Mouse (Mus musculus) macrophage (primary cell): Measurements from ENCODE around the gene Lnpep. TPM values are rescaled to one million over a fixed set of nuclear protein-coding genes. Genes with fewer than 3 reads are reported as not detected.

ENCODE experiments used
- H3K27ac ChIP-seq: fragments of 350-480 bp; formaldehyde crosslinking; 2 replicates; pipeline ENCODE4 v1.9.0; 2021
- H3K36me3 ChIP-seq: fragments of 350-480 bp; formaldehyde crosslinking; 2 replicates; pipeline ENCODE4 v1.9.0; 2021; ENCODE audit errors: inconsistent target
- H3K4me3 ChIP-seq: fragments of 350-480 bp; formaldehyde crosslinking; 2 replicates; pipeline ENCODE4 v1.9.0; 2021; ENCODE audit errors: inconsistent target
- H3K79me2 ChIP-seq: fragments of 350-480 bp; formaldehyde crosslinking; 2 replicates; pipeline ENCODE4 v1.9.0; 2021; ENCODE audit errors: inconsistent target
- WGBS: methylation state at CpG from one replicate; pipeline ENCODE4 v1.1.7; 2026; ENCODE audit warnings: inconsistent platforms; ENCODE audit not compliant: missing documents; 5-methylcytosine and 5-hydroxymethylcytosine counted together
- polyA plus RNA-seq: library from polyadenylated mRNA; stranded (reverse); fragments of 250-400 nt; gene quantifications from 3 replicates; pipeline ENCODE4 v1.2.4, GENCODE M21; 2018; ENCODE audit warnings: inconsistent platforms

Gene Lnpep
- polyA plus RNA-seq, 1 experiment from 2014 or later: 22.3 TPM

GRCm38 (mm10) chr17:17598355-17598754, 26.5 kb downstream of the Lnpep start:
- 90% methylated on average over 2 of the region's 2 CpGs for WGBS
- Histone ChIP-seq H3K27ac (no peak overlapping the region), H3K36me3 (no peaks in the 10 kb centered on the region)

GRCm38 (mm10) chr17:17592926-17593325, 31.9 kb downstream of the Lnpep start:
- no peak overlapping the region for H3K27ac ChIP-seq
- no peaks in the 10 kb centered on the region for H3K36me3 ChIP-seq
- H3K79me2 ChIP-seq: peaks cover 88% of the 10 kb centered on the region
- no peak overlapping the region for H3K4me3 ChIP-seq
- WGBS: 78% methylated on average over 1 of the region's 1 CpGs

More at GRCm38 (mm10) chr17:17598355-17598754, 26.5 kb downstream of the Lnpep start:
- H3K4me3 ChIP-seq: no peak overlapping the region
- peaks cover 98% of the 10 kb centered on the region for H3K79me2 ChIP-seq

GRCm38 (mm10) chr17:17587333-17588047, 37.4 kb downstream of the Lnpep start:
- 0% methylated on average over 7 of the region's 7 CpGs for WGBS
- no peaks in the 10 kb centered on the region for H3K36me3 ChIP-seq
- peaks cover 84% of the 10 kb centered on the region for H3K79me2 ChIP-seq
- H3K4me3 ChIP-seq: no peak overlapping the region
- peak overlapping the region; percentile 70 for H3K27ac ChIP-seq

- H3K4me3 ChIP-seq: no peak overlapping the region
- 30% methylated on average over 4 of the region's 4 CpGs for WGBS
Observed at GRCm38 (mm10) chr17:17585115-17585514, 39.7 kb downstream of the Lnpep start.

GRCm38 (mm10) chr17:17583896-17584295, 41.0 kb downstream of the Lnpep start:
- 88% methylated on average over 2 of the region's 2 CpGs for WGBS
- H3K36me3 ChIP-seq: peaks cover 2% of the 10 kb centered on the region; the same call in 1 of the 2 replicates
- peaks cover 83% of the 10 kb centered on the region for H3K79me2 ChIP-seq
- no peak overlapping the region for H3K27ac ChIP-seq
- H3K4me3 ChIP-seq: no peak overlapping the region

More at GRCm38 (mm10) chr17:17585115-17585514, 39.7 kb downstream of the Lnpep start:
- H3K36me3 ChIP-seq: no peaks in the 10 kb centered on the region
- peak overlapping the region; percentile 42 for H3K27ac ChIP-seq
- peaks cover 83% of the 10 kb centered on the region for H3K79me2 ChIP-seq

- Histone ChIP-seq H3K36me3 (peaks cover 16% of the 10 kb centered on the region), H3K27ac (peak overlapping the region; percentile 42), H3K79me2 (peaks cover 99% of the 10 kb centered on the region), H3K4me3 (no peak overlapping the region)
- 4% methylated on average over 3 of the region's 3 CpGs for WGBS
Observed at GRCm38 (mm10) chr17:17581234-17581633, 43.6 kb downstream of the Lnpep start.

- peaks cover 61% of the 10 kb centered on the region for H3K79me2 ChIP-seq
- H3K27ac ChIP-seq: no peak overlapping the region
- H3K4me3 ChIP-seq: no peak overlapping the region
- WGBS: 93% methylated on average over 9 of the region's 9 CpGs
- peaks cover 61% of the 10 kb centered on the region for H3K36me3 ChIP-seq
Observed at GRCm38 (mm10) chr17:17576399-17576798, 48.5 kb downstream of the Lnpep start.

GRCm38 (mm10) chr17:17567071-17567470, 57.8 kb downstream of the Lnpep start:
- no peaks in the 10 kb centered on the region; the same call in 1 of the 2 replicates for H3K79me2 ChIP-seq
- no peak overlapping the region for H3K27ac ChIP-seq
- H3K4me3 ChIP-seq: no peak overlapping the region
- 72% methylated on average over 2 of the region's 3 CpGs for WGBS
- peaks cover 69% of the 10 kb centered on the region for H3K36me3 ChIP-seq

GRCm38 (mm10) chr17:17548958-17549357, 75.9 kb downstream of the Lnpep start:
- Histone ChIP-seq H3K27ac (no peak overlapping the region), H3K4me3 (no peak overlapping the region), H3K36me3 (peaks cover 66% of the 10 kb centered on the region), H3K79me2 (no peaks in the 10 kb centered on the region)
- 58% methylated on average over 3 of the region's 3 CpGs for WGBS

- H3K27ac ChIP-seq: no peak overlapping the region
- peaks cover 81% of the 10 kb centered on the region for H3K36me3 ChIP-seq
- no peak overlapping the region for H3K4me3 ChIP-seq
- H3K79me2 ChIP-seq: no peaks in the 10 kb centered on the region
Observed at GRCm38 (mm10) chr17:17531338-17531737, 93.5 kb downstream of the Lnpep start.

- no peak overlapping the region for H3K4me3 ChIP-seq
- H3K27ac ChIP-seq: no peak overlapping the region
Observed at GRCm38 (mm10) chr17:17516384-17517016, 108.3 kb downstream of the Lnpep start.

GRCm38 (mm10) chr17:17506677-17507076, 118.2 kb downstream of the Lnpep start:
- Histone ChIP-seq H3K4me3 (no peak overlapping the region), H3K79me2 (no peaks in the 10 kb centered on the region), H3K27ac (no peak overlapping the region), H3K36me3 (no peaks in the 10 kb centered on the region)
- WGBS: 94% methylated on average over 10 of the region's 10 CpGs

More at GRCm38 (mm10) chr17:17516384-17517016, 108.3 kb downstream of the Lnpep start:
- WGBS: 90% methylated on average over 4 of the region's 4 CpGs
- Histone ChIP-seq H3K79me2 (no peaks in the 10 kb centered on the region), H3K36me3 (no peaks in the 10 kb centered on the region)

GRCm38 (mm10) chr17:17499278-17499677, 125.6 kb downstream of the Lnpep start:
- H3K36me3 ChIP-seq: no peaks in the 10 kb centered on the region
- H3K4me3 ChIP-seq: no peak overlapping the region
- H3K79me2 ChIP-seq: no peaks in the 10 kb centered on the region
- WGBS: 89% methylated on average over 3 of the region's 3 CpGs
- H3K27ac ChIP-seq: no peak overlapping the region

- no CpG with 5 or more reads among the region's 1 CpGs for whole genome bisulfite sequencing
- H3K27ac ChIP-seq: no peak overlapping the region
Observed at GRCm38 (mm10) chr17:17498848-17499247, 126.0 kb downstream of the Lnpep start.

GRCm38 (mm10) chr17:17496730-17497129, 128.1 kb downstream of the Lnpep start:
- Histone ChIP-seq H3K4me3 (no peak overlapping the region), H3K36me3 (no peaks in the 10 kb centered on the region), H3K27ac (no peak overlapping the region), H3K79me2 (no peaks in the 10 kb centered on the region)
- 86% methylated on average over 7 of the region's 7 CpGs for WGBS

More at GRCm38 (mm10) chr17:17498848-17499247, 126.0 kb downstream of the Lnpep start:
- Histone ChIP-seq H3K79me2 (no peaks in the 10 kb centered on the region), H3K36me3 (no peaks in the 10 kb centered on the region), H3K4me3 (no peak overlapping the region)
